Mouse (Mus musculus): ENCODE data around the gene Sh2d3c. TPM values are rescaled to one million over a fixed set of nuclear protein-coding genes. Genes with fewer than 3 reads are reported as not detected.

Gene Sh2d3c
- polyA plus RNA-seq, 1 experiment from 2014 or later = 58.5 TPM

- H3K36me3 ChIP-seq (ENCODE audit: control insufficient read depth, insufficient read depth, low read length) = no peaks in the 10 kb centered on the region
- no peaks in the 10 kb centered on the region for H3K27me3 ChIP-seq (replicated peaks; ENCODE audit: control insufficient read depth, insufficient read depth, low read length)
- H3K9ac ChIP-seq (ENCODE audit: low read depth, low read length) = no peak overlapping the region
- H3K4me1 ChIP-seq (ENCODE audit: control insufficient read depth, insufficient read depth, low read depth, low read length) = peaks cover 19% of the 10 kb centered on the region
- no peaks in the 10 kb centered on the region for H3K9me3 ChIP-seq (ENCODE audit: control insufficient read depth, low read length)
- ATAC-seq = no peak
- H3K4me2 ChIP-seq (ENCODE audit: low read length) = no peak overlapping the region
- WGBS = 66% methylated on average over 4 of the region's 4 CpGs
- no peak overlapping the region for H3K27ac ChIP-seq (ENCODE audit: low read depth, low read length)
- no peak overlapping the region for H3K4me3 ChIP-seq (ENCODE audit: low read length)
Measured at GRCm38 (mm10) chr2:32739311-32739710, 18.5 kb downstream of the Sh2d3c start.

GRCm38 (mm10) chr2:32740916-32741272 is 20.0 kb downstream of the Sh2d3c start, which contains the start of gene 6330409D20Rik:
Gene 6330409D20Rik (minus strand): TSS chr2:32741016.
- Histone ChIP-seq H3K9me3 (ENCODE audit: control insufficient read depth, low read length) (no peaks in the 10 kb centered on the region), H3K27me3 (replicated peaks; ENCODE audit: control insufficient read depth, insufficient read depth, low read length) (no peaks in the 10 kb centered on the region), H3K4me2 (ENCODE audit: low read length) (peak within 1 kb of the TSS; percentile 64), H3K9ac (ENCODE audit: low read depth, low read length) (peak within 1 kb of the TSS; percentile 90), H3K4me3 (ENCODE audit: low read length) (peak within 1 kb of the TSS; percentile 81), H3K27ac (ENCODE audit: low read depth, low read length) (peak within 1 kb of the TSS; percentile 86), H3K4me1 (ENCODE audit: control insufficient read depth, insufficient read depth, low read depth, low read length) (peaks cover 19% of the 10 kb centered on the region), H3K36me3 (ENCODE audit: control insufficient read depth, insufficient read depth, low read length) (peaks cover 7% of the 10 kb centered on the region; the same call in 1 of the 2 replicates)
- ATAC-seq = peak; percentile 1; the same call in 1 of the 2 replicates
- 5% methylated on average over 11 of the region's 11 CpGs for WGBS

GRCm38 (mm10) chr2:32741273-32742172 is 20.7 kb downstream of the Sh2d3c start:
- H3K27ac ChIP-seq (ENCODE audit: low read depth, low read length) = peak overlapping the region; percentile 86
- no peaks in the 10 kb centered on the region for H3K27me3 ChIP-seq (replicated peaks; ENCODE audit: control insufficient read depth, insufficient read depth, low read length)
- H3K9me3 ChIP-seq (ENCODE audit: control insufficient read depth, low read length) = no peaks in the 10 kb centered on the region
- H3K4me3 ChIP-seq (ENCODE audit: low read length) = peak overlapping the region; percentile 81
- peak; percentile 58 for ATAC-seq
- H3K9ac ChIP-seq (ENCODE audit: low read depth, low read length) = peak overlapping the region; percentile 90
- H3K36me3 ChIP-seq (ENCODE audit: control insufficient read depth, insufficient read depth, low read length) = peaks cover 13% of the 10 kb centered on the region
- peaks cover 19% of the 10 kb centered on the region for H3K4me1 ChIP-seq (ENCODE audit: control insufficient read depth, insufficient read depth, low read depth, low read length)
- WGBS = under 1% methylated on average over 56 of the region's 58 CpGs
- H3K4me2 ChIP-seq (ENCODE audit: low read length) = peak overlapping the region; percentile 64

- Histone ChIP-seq H3K36me3 (ENCODE audit: control insufficient read depth, insufficient read depth, low read length) (peaks cover 19% of the 10 kb centered on the region), H3K27ac (ENCODE audit: low read depth, low read length) (peak overlapping the region; percentile 86), H3K9ac (ENCODE audit: low read depth, low read length) (peak overlapping the region; percentile 90), H3K4me1 (ENCODE audit: control insufficient read depth, insufficient read depth, low read depth, low read length) (peaks cover 19% of the 10 kb centered on the region), H3K9me3 (ENCODE audit: control insufficient read depth, low read length) (no peaks in the 10 kb centered on the region), H3K4me3 (ENCODE audit: low read length) (peak overlapping the region; percentile 81), H3K4me2 (ENCODE audit: low read length) (peak overlapping the region; percentile 64), H3K27me3 (replicated peaks; ENCODE audit: control insufficient read depth, insufficient read depth, low read length) (no peaks in the 10 kb centered on the region)
- peak; percentile 93 for ATAC-seq
- 7% methylated on average over 18 of the region's 18 CpGs for WGBS
Measured at GRCm38 (mm10) chr2:32742173-32742531, 21.3 kb downstream of the Sh2d3c start.

- Histone ChIP-seq H3K4me3 (ENCODE audit: low read length) (no peak overlapping the region), H3K4me1 (ENCODE audit: control insufficient read depth, insufficient read depth, low read depth, low read length) (peaks cover 19% of the 10 kb centered on the region), H3K27me3 (replicated peaks; ENCODE audit: control insufficient read depth, insufficient read depth, low read length) (no peaks in the 10 kb centered on the region), H3K9ac (ENCODE audit: low read depth, low read length) (no peak overlapping the region; the same call in 1 of the 2 replicates), H3K4me2 (ENCODE audit: low read length) (no peak overlapping the region), H3K36me3 (ENCODE audit: control insufficient read depth, insufficient read depth, low read length) (peaks cover 35% of the 10 kb centered on the region), H3K27ac (ENCODE audit: low read depth, low read length) (no peak overlapping the region), H3K9me3 (ENCODE audit: control insufficient read depth, low read length) (no peaks in the 10 kb centered on the region)
- WGBS = 73% methylated on average over 15 of the region's 15 CpGs
- ATAC-seq = no peak
Measured at GRCm38 (mm10) chr2:32744272-32744982, 23.6 kb downstream of the Sh2d3c start.

GRCm38 (mm10) chr2:32749082-32749481 is 28.2 kb downstream of the Sh2d3c start:
- Histone ChIP-seq H3K9me3 (ENCODE audit: control insufficient read depth, low read length) (no peaks in the 10 kb centered on the region), H3K4me2 (ENCODE audit: low read length) (no peak overlapping the region), H3K4me3 (ENCODE audit: low read length) (no peak overlapping the region), H3K27ac (ENCODE audit: low read depth, low read length) (no peak overlapping the region), H3K9ac (ENCODE audit: low read depth, low read length) (no peak overlapping the region), H3K36me3 (ENCODE audit: control insufficient read depth, insufficient read depth, low read length) (peaks cover 49% of the 10 kb centered on the region), H3K4me1 (ENCODE audit: control insufficient read depth, insufficient read depth, low read depth, low read length) (peaks cover 6% of the 10 kb centered on the region), H3K27me3 (replicated peaks; ENCODE audit: control insufficient read depth, insufficient read depth, low read length) (no peaks in the 10 kb centered on the region)
- 88% methylated on average over 16 of the region's 16 CpGs for WGBS
- no peak for ATAC-seq

- no peak overlapping the region for H3K9ac ChIP-seq (ENCODE audit: low read depth, low read length)
- H3K4me1 ChIP-seq (ENCODE audit: control insufficient read depth, insufficient read depth, low read depth, low read length) = peaks cover 6% of the 10 kb centered on the region
- peaks cover 58% of the 10 kb centered on the region for H3K36me3 ChIP-seq (ENCODE audit: control insufficient read depth, insufficient read depth, low read length)
- no peaks in the 10 kb centered on the region for H3K27me3 ChIP-seq (replicated peaks; ENCODE audit: control insufficient read depth, insufficient read depth, low read length)
- no peaks in the 10 kb centered on the region for H3K9me3 ChIP-seq (ENCODE audit: control insufficient read depth, low read length)
- no peak overlapping the region for H3K4me2 ChIP-seq (ENCODE audit: low read length)
- H3K4me3 ChIP-seq (ENCODE audit: low read length) = no peak overlapping the region
- ATAC-seq = no peak
- WGBS = 67% methylated on average over 7 of the region's 7 CpGs
- H3K27ac ChIP-seq (ENCODE audit: low read depth, low read length) = no peak overlapping the region
Measured at GRCm38 (mm10) chr2:32750199-32750598, 29.3 kb downstream of the Sh2d3c start.

- Histone ChIP-seq H3K9ac (ENCODE audit: low read depth, low read length) (peak overlapping the region; percentile 38; the same call in 1 of the 2 replicates), H3K36me3 (ENCODE audit: control insufficient read depth, insufficient read depth, low read length) (peaks cover 51% of the 10 kb centered on the region)
- 11% methylated on average over 30 of the region's 31 CpGs for WGBS
Measured at GRCm38 (mm10) chr2:32750887-32751664, 30.2 kb downstream of the Sh2d3c start.

More at GRCm38 (mm10) chr2:32750887-32751664, 30.2 kb downstream of the Sh2d3c start:
- Histone ChIP-seq H3K4me3 (ENCODE audit: low read length) (peak overlapping the region; percentile 28), H3K4me2 (ENCODE audit: low read length) (peak overlapping the region; percentile 54), H3K4me1 (ENCODE audit: control insufficient read depth, insufficient read depth, low read depth, low read length) (peaks cover 6% of the 10 kb centered on the region), H3K9me3 (ENCODE audit: control insufficient read depth, low read length) (no peaks in the 10 kb centered on the region), H3K27ac (ENCODE audit: low read depth, low read length) (peak overlapping the region; percentile 20; the same call in 1 of the 2 replicates), H3K27me3 (replicated peaks; ENCODE audit: control insufficient read depth, insufficient read depth, low read length) (no peaks in the 10 kb centered on the region)
- ATAC-seq = peak; percentile 64
